Mouse (Mus musculus) thymus, postnatal 4 days (tissue): ENCODE measurements around the gene A730015C16Rik.

ENCODE experiments used
- DNase-seq: peaks from one replicate; pipeline ENCODE4 v3.0.0; 2021

A730015C16Rik gene

DNA sequence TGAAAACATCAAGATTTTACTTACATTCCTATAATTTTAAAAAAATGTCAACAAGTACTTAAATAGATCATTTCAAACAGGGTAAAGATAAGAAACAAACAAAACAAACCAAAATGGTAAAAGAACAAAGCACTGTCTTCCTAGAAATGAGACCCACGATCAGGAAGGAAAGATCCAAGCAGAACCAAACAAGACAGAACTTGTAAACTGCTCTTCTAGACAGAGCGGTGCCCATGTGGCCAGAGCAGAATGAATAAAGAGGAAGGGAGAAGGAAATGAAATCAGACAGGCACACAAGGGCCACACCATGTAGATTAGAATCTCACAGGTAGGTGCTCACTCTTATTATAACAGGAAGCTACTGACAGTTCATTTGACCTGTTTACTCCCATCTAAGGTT lies 21.8 kb downstream of the A730015C16Rik start:
- no peak for DNase-seq

DNA sequence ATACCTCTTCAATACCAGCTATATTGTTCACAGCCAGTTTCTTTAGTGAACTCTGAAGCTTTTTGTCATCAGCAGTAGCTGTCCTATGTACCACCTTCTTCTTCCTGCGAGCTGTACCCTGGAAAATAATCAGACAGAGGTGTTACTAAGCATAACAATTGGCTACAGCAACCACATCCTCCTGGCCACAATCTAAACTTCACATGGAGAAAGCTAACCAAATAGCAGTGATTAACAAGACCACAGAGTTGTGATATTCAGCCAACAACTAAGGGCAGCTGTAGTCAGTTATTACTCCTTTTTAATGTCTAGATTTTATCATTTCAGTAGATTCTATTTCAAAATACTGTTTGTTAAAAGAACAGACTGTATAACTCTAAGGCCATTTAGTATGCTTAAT lies 22.3 kb downstream of the A730015C16Rik start:
- no peak for DNase-seq

DNA sequence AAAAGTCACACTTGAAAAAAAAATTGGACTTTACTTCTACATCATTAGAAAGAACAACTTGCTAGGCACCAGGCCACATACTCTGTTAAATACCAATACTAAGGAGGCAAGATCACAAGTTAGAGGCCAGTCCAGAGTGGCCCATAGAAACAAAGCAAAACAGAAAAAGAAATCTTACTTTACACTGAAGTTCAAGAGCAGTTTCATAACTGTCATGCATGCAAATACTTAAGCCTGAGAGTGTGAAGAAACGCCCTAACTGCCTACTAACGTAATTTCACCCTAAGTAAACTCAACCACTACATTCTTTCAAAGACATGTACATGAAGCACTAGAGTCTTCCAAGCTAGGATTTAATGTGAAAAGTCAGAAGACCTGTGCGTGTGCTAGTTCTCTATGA lies 22.7 kb downstream of the A730015C16Rik start:
- no peak for DNase-seq

DNA sequence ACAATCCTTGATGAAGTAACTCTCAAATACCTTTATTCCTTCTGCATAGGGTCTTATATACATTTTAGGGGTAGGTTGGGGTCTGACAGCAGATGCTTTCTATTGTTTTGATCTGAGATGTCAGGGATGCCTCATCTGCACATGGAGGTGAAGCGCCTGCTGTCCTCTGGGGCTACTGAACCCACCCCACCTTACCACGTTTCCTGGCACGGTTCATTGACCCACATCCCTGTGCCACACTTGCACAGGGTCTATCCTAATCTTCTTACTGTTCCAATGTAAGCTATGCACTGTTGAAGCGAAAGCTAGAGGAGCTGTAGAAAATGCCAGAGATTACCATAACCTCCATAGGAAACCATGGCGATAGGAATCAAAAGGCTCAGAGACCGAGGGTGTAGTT lies 36.9 kb downstream of the A730015C16Rik start:
- no peak for DNase-seq

GRCm38 (mm10) chr4:108811142-108811541 lies 37.3 kb downstream of the A730015C16Rik start:
- no peak for DNase-seq

- DNase-seq, result no peak
Observed at GRCm38 (mm10) chr4:108803535-108803934, 44.9 kb downstream of the A730015C16Rik start.

DNA sequence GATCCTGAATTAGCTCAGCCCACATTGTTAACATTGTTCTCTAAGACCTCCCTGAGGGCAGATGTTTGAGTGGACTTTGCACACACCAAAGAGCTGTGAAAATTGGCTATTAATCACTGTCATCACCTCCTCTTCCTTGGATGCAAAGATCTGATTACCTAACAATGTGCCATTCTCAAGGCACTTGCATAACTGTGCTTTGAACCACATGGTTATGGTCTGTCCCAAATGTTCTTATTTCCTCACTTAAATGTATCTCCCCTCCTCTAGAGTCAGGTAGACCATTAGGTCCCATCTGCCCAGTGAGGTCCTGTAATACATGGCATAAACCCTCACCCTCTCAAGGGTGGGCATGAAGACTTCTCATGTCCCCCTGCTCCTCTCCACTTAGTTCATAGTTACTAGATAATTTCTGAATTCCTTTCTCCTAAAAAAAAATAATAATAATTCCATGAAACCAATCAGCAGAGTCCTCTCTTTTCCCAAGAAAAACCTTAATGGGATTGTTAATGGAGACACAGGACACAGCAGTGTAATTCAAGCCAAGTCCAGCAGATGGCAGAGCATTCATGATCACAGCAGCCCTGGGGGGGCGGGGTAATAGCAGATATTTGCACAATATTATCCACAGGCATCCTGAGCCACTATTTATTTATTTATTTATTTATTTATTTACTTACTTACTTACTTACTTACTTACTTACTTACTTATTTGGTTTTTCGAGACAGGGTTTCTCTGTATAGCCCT lies 50.2 kb downstream of the A730015C16Rik start:
- DNase-seq, result peak; percentile 74
